Mouse (Mus musculus) heart, adult 2 months (tissue): Measurements from ENCODE around the gene Usp8. TPM values are rescaled to one million over a fixed set of nuclear protein-coding genes. Genes with fewer than 3 reads are reported as not detected.

Source experiments
- DNase-seq, 2 experiments: peaks; one replicate each; pipeline ENCODE4 v3.0.0; 2021
- H3K27ac ChIP-seq: fragments of 200-600 bp; 2 replicates; pipeline ENCODE4 v1.8.1; 2022
- H3K27me3 ChIP-seq: fragments of 200-500 bp; 2 replicates; pipeline ENCODE4 v1.6.1; 2012; ENCODE audit warnings: mild to moderate bottlenecking, low read length, inconsistent platforms, mixed read lengths; ENCODE audit not compliant: control insufficient read depth, insufficient read depth
- H3K36me3 ChIP-seq: fragments of 200-500 bp; 2 replicates; pipeline ENCODE4 v1.6.1; 2012; ENCODE audit warnings: low read length, inconsistent platforms; ENCODE audit not compliant: control insufficient read depth, insufficient read depth
- H3K4me1 ChIP-seq: fragments of 200-500 bp; 2 replicates; pipeline ENCODE4 v1.6.1; 2011; ENCODE audit warnings: low read length; ENCODE audit not compliant: control insufficient read depth, insufficient read depth
- H3K4me3 ChIP-seq: fragments of 200-600 bp; 2 replicates; pipeline ENCODE4 v1.8.1; 2022
- H3K79me2 ChIP-seq: fragments of 200-500 bp; replicated peaks from 2 replicates; pipeline ENCODE4 v1.6.1; 2012; ENCODE audit warnings: mild to moderate bottlenecking, inconsistent platforms, low read length, moderate library complexity, mixed read lengths; ENCODE audit not compliant: control insufficient read depth, insufficient read depth
- H3K9ac ChIP-seq: fragments of 200-500 bp; 2 replicates; pipeline ENCODE4 v1.6.1; 2012; ENCODE audit warnings: low read depth, mild to moderate bottlenecking, control low read depth, inconsistent platforms, low read length, mixed read lengths
- CTCF ChIP-seq: fragments of 200-600 bp; IDR thresholded peaks from 2 replicates; pipeline ENCODE4 v1.8.1; 2022; ENCODE audit warnings: antibody characterized with exemption, mild to moderate bottlenecking, moderate library complexity
- EP300 ChIP-seq: fragments of 200-500 bp; IDR thresholded peaks from 2 replicates; pipeline ENCODE4 v1.6.1; 2011; ENCODE audit warnings: low read depth, low read length, control low read depth; ENCODE audit not compliant: insufficient read depth
- POLR2A ChIP-seq: fragments of 200-500 bp; IDR thresholded peaks from 2 replicates; pipeline ENCODE4 v1.6.1; 2011; ENCODE audit warnings: mild to moderate bottlenecking, low read depth, low read length, control low read depth; ENCODE audit not compliant: insufficient read depth
- WGBS: fragments of 180-500 bp; shearing (Covaris S2); methylation state at CpG from one replicate; pipeline ENCODE4 v1.1.7; 2018; 5-methylcytosine and 5-hydroxymethylcytosine counted together
- intact Hi-C: fragments of 180-260 bp; cut with DNase I; formaldehyde crosslinking; loops from one replicate; pipeline ENCODE4 v1.15.1; 2025
- long read RNA-seq: library from polyadenylated mRNA; stranded (forward); transcript quantifications from one replicate; pipeline ENCODE4 v2.0.0, GENCODE M21; 2021
- polyA plus RNA-seq: library from polyadenylated mRNA; depleted of rRNA; stranded (reverse); fragments of >200 nt; gene quantifications from 2 replicates; pipeline ENCODE4 v1.2.3, GENCODE M21; 2012; rRNA removed
- total RNA-seq, 2 experiments: library from RNA; stranded (reverse); gene quantifications; 2 replicates each; pipeline ENCODE4 v1.2.3; 2021

Gene Usp8
- total RNA-seq = 10 to 100 TPM; 27.4 to 28.4 TPM
- 11.1 and 18.9 TPM in 2 replicates for polyA plus RNA-seq
- long read RNA-seq, full-length matches to known transcripts = 24 of 30 reads
- long read RNA-seq, partial matches to known transcripts = 5 of 30 reads
- long read RNA-seq, other reads (novel, unspliced or antisense) = 1 of 30 reads

DNA sequence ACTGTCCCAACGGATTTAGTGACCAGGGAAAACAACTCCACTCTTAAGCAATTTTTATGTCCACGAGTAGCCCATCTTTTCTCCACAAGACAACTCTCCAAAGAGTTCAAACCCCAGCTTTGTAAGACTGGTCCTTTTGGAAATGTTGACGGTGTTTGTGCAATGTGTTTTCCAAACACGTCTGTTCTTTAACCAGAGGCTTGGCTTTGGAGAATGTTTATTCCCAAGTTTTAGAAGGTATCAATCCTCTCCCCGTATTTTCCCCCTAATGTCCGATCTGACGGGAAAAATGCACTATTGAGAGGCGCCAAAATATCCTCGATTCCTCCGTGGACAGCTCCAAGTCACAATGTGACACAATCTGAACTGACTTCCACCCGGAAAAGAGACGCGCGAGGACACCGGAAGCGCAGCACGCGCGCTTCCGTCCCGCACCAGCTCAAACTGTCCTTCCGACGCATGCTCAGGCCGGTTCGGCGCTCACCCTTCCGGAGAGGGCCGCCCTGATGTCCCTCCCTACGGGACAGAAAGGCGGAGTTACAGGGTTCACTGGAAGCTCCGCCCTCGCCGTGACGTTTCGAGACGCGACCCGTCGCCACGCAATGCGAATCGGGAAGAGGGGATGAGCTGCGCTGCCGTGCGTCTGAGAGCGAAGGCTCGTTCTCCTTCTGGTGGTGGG, at the start of gene Usp8:
TSS of gene Usp8 (plus strand) at position 570 of the 679 bp plus-strand sequence.
- peaks cover 3% of the 10 kb centered on the region for H3K4me1 ChIP-seq
- H3K27me3 ChIP-seq = no peaks in the 10 kb centered on the region
- H3K36me3 ChIP-seq = peaks cover 3% of the 10 kb centered on the region; the same call in 1 of the 2 replicates
- intact Hi-C loops = loop anchor here (1.0 kb wide), 1 partner anchor 32 kb away; no protein-coding TSS in a partner anchor
- peak within 1 kb of the TSS; percentile 90 for H3K27ac ChIP-seq
- WGBS = 2% methylated on average over 47 of the region's 47 CpGs
- H3K9ac ChIP-seq = peak within 1 kb of the TSS; percentile 86
- H3K4me3 ChIP-seq = peak within 1 kb of the TSS; percentile 89
- H3K79me2 ChIP-seq = peaks cover 3% of the 10 kb centered on the region; the same call in 1 of the 2 replicates
- peak; percentile 98 to 99 for DNase-seq
- peak; percentile 97 for TF ChIP-seq POLR2A
- TF ChIP-seq EP300 = peak; percentile 85; the same call in 1 of the 2 replicates
- 0 out of 2 replicates have a peak, but pooled peaks have one; percentile 9 for TF ChIP-seq CTCF

DNA sequence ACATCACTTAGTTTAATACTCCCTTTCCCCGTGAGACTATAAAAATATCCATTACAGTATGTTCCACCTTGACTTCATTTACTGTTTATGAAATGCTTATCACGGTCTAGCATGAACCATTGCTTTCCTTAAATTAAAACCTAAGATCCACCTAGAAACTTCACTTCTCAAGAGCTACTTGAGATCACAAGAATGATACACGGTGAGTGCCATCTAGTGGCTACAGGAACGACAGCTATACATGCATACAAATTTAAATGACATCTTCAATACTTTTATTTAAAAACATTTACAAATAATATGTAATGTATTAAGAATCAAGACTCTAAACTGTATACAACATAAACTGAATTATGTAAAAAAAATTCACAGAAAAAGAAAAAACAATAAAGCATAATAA, 43.6 kb upstream of the Usp8 start:
- H3K27me3 ChIP-seq = no peaks in the 10 kb centered on the region
- intact Hi-C loops = loop anchor here (1.0 to 2.0 kb wide), 2 partner anchors 65 to 70 kb away; no protein-coding TSS in a partner anchor
- 36% methylated on average over 4 of the region's 4 CpGs for WGBS
- DNase-seq = no peak
- H3K4me3 ChIP-seq = no peak overlapping the region
- peaks cover 5% of the 10 kb centered on the region for H3K79me2 ChIP-seq
- H3K4me1 ChIP-seq = no peaks in the 10 kb centered on the region
- TF ChIP-seq POLR2A (no peak), EP300 (no peak), CTCF (peak; percentile 81)
- no peak overlapping the region for H3K27ac ChIP-seq
- H3K36me3 ChIP-seq = no peaks in the 10 kb centered on the region
- no peak overlapping the region for H3K9ac ChIP-seq

GRCm38 (mm10) chr2:126665984-126666383, 41.1 kb upstream of the Usp8 start:
- intact Hi-C loops = no loop called here
- Histone ChIP-seq H3K36me3 (no peaks in the 10 kb centered on the region), H3K4me1 (no peaks in the 10 kb centered on the region), H3K4me3 (no peak overlapping the region), H3K79me2 (peaks cover 6% of the 10 kb centered on the region), H3K27me3 (no peaks in the 10 kb centered on the region), H3K27ac (no peak overlapping the region), H3K9ac (no peak overlapping the region)
- WGBS = 61% methylated on average over 3 of the region's 3 CpGs
- TF ChIP-seq CTCF (no peak), POLR2A (no peak), EP300 (no peak)
- no peak for DNase-seq

- TF ChIP-seq CTCF = no peak
- no peak for TF ChIP-seq EP300
- no peak for TF ChIP-seq POLR2A
- Histone ChIP-seq H3K27ac (no peak overlapping the region), H3K4me3 (no peak overlapping the region), H3K79me2 (peaks cover 7% of the 10 kb centered on the region), H3K9ac (no peak overlapping the region), H3K4me1 (peaks cover 4% of the 10 kb centered on the region), H3K27me3 (no peaks in the 10 kb centered on the region), H3K36me3 (peaks cover 14% of the 10 kb centered on the region)
- DNase-seq = no peak
- 78% methylated on average over 5 of the region's 5 CpGs for WGBS
- intact Hi-C loops = no loop called here
Measured at GRCm38 (mm10) chr2:126668621-126669252, 38.4 kb upstream of the Usp8 start.

GRCm38 (mm10) chr2:126673317-126674242, 33.5 kb upstream of the Usp8 start:
- Histone ChIP-seq H3K27ac (peak overlapping the region; percentile 100), H3K4me1 (peaks cover 7% of the 10 kb centered on the region), H3K36me3 (peaks cover 23% of the 10 kb centered on the region), H3K79me2 (peaks cover 5% of the 10 kb centered on the region), H3K27me3 (no peaks in the 10 kb centered on the region), H3K9ac (peak overlapping the region; percentile 99; the same call in 1 of the 2 replicates), H3K4me3 (peak overlapping the region; percentile 91)
- TF ChIP-seq POLR2A = no peak
- TF ChIP-seq CTCF = no peak
- TF ChIP-seq EP300 = no peak
- WGBS = 32% methylated on average over 13 of the region's 13 CpGs
- intact Hi-C loops = loop anchor here (5.0 kb wide), 1 partner anchor 259 kb away; the partner anchor contains the start of gene Sppl2a
- no peak for DNase-seq
